In the genomic region with DNA sequence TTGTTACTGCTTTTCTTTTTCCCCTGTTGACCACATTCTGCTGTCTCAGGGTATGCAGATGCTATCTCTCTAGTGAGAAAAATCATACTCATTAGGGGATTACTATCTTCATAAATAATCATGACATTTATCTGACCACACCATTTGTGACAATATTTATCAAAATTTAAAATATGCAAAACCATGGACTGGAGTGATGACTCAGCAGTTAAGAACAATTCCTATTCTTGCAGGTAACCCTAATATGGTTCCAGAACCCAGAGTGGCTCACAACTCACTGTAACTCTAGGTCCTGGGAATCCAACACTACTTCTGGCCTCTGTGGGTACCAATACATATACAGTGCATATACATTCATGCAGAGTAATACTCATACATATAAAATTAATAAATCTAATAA, we compare ENCODE assay signal across 12 mouse cellular contexts.
"Had no signal": no experiment of that assay in that cellular context is flagged by ENCODE, and none has a peak within 500 bp of the region (broad histone marks: within the 10 kb centered on the region; RNA-seq: fewer than 3 reads in every experiment).

No protein-coding gene starts in this region.

- H3K4me3 ChIP-seq: layer of hippocampus, adult 2 months; limb, embryonic 12.5 days; midbrain, embryonic 12.5 days; stomach, embryonic 15.5 days had no signal

- DNase-seq: kidney, postnatal 10 days; kidney, postnatal 4 days; liver; lung, adult 18-20 months; right cerebral cortex, postnatal 14 days; thymus, postnatal 4 days had no signal

- ATAC-seq: midbrain, embryonic 16.5 days had no signal

- H3K27me3 ChIP-seq: limb, embryonic 12.5 days; midbrain, embryonic 12.5 days; stomach, embryonic 15.5 days had no signal

- H3K36me3 ChIP-seq: stomach, embryonic 15.5 days had no signal

- H3K4me1 ChIP-seq: midbrain, embryonic 12.5 days; stomach, embryonic 15.5 days had no signal

- H3K4me2 ChIP-seq: limb, embryonic 12.5 days; midbrain, embryonic 12.5 days; stomach, embryonic 15.5 days had no signal

- H3K9ac ChIP-seq: limb, embryonic 12.5 days; liver, embryonic 14.5 days; midbrain, embryonic 12.5 days; stomach, embryonic 15.5 days had no signal

- H3K27ac ChIP-seq: limb, embryonic 12.5 days; liver, embryonic 14.5 days; midbrain, embryonic 12.5 days; stomach, embryonic 15.5 days had no signal

- H3K9me3 ChIP-seq: limb, embryonic 12.5 days; midbrain, embryonic 12.5 days; stomach, embryonic 15.5 days had no signal
